Mouse (Mus musculus) monocyte, adult 5-6 weeks (primary cell): ENCODE measurements around the gene Rsph6a. TPM values are rescaled to one million over a fixed set of nuclear protein-coding genes. Genes with fewer than 3 reads are reported as not detected.

Source experiments
- ATAC-seq: fragments of 153-309, 156-312 bp; replicated peaks from 2 replicates; pipeline ENCODE4 v1.8.0; 2017; ENCODE audit warnings: mild to moderate bottlenecking; ENCODE audit not compliant: low TSS enrichment, insufficient number of reproducible peaks, severe bottlenecking, poor library complexity, low FRiP score
- total RNA-seq: library from RNA; stranded (forward); fragments of 200-1000, 200-491, 200-594 nt; gene quantifications from 3 replicates; pipeline ENCODE4 v1.2.3, GENCODE M21; 2017

Gene Rsph6a
- total RNA-seq, 1 experiment from 2014 or later = not detected

DNA sequence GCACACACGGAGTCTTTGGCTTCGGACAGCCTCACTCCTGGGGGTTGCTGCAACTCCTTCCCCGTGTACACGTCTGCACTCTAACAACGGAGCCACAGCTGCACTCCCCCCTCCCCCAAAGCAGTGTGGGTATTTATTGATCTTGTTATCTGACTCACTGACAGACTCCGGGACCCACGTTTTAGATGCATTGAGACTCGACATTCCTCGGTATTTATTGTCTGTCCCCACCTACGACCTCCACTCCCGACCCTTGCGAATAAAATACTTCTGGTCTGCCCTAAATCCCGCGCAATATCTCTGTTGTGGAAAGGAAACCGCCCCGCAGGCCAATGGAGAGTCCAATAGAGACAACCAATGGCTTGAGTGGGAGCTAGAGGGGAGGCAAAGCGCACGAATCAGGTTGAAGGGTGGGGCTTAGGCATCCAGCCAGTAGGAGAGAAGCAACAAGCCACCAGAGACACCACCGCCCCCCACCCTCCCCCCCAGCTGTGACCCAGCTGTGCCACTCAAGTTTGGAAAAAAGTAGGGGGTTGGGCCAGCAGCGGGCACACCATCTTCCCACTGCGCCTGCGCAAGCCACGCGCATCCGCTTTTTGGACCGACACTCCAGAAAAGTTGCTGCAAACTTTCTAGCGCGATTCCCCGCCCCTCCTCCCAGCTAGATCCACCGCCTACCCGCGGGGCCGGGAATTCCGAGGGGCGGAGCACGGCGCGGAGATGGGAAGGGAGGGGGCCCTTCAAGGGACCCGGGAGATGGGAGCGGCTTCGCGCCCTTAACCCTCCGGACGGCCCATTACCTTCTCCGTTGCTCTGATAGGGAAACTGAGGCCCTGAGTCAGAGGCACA, 39.3 kb downstream of the Rsph6a start:
- ATAC-seq = no peak; the same call in 1 of the 2 replicates

DNA sequence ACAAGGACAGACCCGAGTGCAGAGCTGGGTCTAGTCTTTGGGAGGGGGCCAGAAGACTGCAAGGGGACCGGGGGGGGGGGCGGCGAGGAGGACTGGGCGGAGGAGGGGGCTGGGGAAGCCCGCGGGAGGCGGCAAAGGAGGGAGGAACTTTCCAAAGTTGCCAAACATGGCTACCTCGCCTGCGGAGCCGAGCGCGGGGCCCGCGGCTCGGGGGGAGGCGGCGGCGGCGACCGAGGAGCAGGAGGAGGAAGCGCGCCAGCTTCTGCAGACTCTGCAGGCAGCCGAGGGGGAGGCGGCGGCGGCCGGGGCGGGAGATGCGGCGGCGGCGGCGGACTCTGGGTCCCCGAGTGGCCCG, 40.0 kb downstream of the Rsph6a start, which contains the start of gene Six5:
TSS of gene Six5 (plus strand) at position 124 of the 355 bp plus-strand sequence.
- no peak for ATAC-seq

DNA sequence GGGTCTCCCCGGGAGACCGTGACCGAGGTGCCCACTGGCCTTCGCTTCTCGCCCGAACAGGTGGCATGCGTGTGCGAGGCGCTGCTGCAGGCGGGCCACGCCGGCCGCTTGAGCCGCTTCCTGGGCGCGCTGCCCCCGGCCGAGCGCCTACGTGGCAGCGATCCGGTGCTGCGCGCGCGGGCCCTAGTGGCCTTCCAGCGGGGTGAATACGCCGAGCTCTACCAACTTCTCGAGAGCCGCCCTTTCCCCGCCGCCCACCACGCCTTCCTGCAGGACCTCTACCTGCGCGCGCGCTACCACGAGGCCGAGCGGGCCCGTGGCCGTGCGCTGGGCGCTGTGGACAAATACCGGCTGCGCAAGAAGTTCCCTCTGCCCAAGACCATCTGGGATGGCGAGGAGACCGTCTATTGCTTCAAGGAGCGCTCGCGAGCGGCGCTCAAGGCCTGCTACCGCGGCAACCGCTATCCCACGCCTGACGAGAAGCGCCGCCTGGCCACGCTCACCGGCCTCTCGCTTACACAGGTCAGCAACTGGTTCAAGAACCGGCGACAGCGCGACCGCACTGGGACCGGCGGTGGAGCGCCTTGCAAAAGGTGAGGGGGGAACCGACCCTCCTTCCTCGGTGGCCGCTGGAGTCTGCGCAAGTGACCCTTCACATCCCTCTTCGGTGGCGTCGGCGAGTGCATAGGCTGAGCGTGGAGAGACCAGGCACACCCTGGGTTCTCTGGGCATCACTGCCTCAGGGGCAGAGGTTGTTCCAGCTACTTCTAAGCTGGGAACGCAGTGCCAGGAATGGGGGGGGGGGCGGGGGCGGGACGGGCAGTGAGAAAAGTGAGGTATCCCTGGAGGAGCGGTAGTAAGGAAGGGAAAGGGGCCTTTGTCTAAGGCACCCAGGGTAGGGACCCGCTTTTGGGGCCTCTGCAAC, 40.6 kb downstream of the Rsph6a start:
- no peak for ATAC-seq

DNA sequence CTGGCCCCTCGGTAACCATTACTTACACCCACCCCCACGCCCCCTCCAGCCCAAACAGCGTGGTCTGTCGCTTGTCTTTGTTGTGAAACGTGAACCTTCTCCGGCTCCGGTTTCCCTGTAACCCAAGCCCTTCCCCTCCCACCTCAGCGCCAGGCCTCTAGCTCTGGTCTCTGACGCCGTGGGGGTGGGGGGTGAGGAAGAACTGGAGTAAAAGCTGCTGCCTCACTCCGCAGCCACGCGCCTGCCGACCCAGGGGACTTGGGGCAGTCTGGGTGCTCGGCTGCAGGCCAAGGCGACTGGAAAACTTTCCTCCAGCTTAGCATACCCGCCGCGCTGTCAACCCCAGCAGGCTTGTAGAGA, 41.2 kb downstream of the Rsph6a start:
- ATAC-seq = no peak

DNA sequence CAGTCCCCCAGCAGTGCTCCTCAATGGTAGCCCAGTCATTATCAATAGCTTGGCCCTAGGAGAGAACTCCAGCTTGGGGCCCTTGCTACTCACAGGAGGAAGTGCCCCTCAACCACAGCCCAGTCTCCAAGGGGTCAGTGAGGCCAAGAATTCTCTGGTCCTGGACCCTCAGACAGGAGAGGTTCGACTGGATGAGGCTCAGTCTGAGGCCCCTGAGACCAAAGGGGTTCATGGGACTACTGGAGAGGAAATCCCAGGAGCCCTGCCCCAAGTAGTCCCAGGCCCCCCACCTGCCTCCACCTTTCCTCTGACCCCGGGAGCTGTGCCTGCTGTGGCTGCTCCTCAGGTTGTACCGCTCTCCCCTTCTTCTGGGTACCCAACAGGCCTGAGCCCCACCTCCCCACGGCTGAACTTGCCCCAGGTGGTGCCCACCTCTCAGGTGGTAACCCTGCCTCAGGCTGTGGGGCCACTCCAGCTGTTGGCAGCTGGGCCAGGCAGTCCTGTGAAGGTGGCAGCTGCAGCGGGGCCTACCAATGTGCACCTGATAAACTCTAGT, 42.0 kb downstream of the Rsph6a start:
- ATAC-seq = no peak

DNA sequence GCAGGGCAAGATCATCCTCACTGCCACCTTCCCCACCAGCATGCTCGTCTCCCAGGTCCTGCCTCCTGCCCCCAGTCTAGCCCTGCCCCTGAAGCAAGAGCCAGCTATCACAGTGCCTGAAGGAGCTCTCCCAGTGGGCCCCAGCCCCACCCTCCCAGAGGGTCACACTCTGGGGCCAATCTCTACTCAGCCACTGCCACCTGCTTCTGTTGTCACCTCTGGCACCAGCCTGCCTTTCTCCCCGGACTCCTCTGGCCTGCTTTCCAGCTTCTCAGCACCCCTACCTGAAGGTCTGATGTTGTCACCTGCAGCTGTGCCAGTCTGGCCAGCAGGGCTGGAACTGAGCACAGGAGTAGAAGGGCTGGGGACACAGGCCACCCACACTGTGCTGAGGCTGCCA, 42.7 kb downstream of the Rsph6a start:
- ATAC-seq = no peak

DNA sequence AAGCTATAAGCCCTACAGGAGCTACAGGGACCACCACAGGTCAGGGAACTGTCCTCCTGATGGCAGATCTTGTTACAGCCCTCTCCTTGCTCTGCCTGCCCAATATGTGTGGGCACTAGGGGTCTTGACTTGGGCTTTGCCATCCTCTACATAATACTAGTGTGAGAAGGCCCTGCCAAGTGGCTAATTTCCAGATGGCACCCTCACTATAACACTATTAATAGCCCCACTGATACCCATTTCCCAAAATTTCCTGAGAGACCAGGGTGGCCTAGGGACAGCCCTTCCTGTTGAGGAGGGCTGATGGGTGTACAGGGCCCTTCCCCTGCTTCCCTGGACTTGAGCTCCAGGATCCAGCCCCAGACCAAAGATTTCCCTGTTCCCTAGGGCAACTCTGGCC, 43.4 kb downstream of the Rsph6a start:
- no peak for ATAC-seq

DNA sequence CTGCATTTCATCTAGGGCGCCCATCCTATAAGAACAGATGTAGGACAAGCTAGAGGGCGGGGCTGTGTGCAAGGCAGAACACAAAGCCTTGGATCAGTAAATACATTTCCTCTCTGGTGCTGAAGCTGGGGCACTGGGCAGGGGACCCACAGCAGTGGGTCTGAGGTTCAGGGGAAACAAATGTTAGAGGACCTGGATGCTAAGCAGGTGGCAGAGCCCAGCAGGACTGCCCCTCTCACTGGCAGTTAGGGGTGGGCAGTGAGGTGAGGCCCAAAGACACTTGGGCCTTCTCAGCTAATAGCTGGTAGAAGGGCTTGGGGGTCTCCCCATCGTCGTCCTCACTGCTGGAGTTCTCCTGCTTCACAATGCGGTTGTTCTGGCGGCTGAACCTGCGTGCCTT, 44.3 kb downstream of the Rsph6a start:
- no peak for ATAC-seq

DNA sequence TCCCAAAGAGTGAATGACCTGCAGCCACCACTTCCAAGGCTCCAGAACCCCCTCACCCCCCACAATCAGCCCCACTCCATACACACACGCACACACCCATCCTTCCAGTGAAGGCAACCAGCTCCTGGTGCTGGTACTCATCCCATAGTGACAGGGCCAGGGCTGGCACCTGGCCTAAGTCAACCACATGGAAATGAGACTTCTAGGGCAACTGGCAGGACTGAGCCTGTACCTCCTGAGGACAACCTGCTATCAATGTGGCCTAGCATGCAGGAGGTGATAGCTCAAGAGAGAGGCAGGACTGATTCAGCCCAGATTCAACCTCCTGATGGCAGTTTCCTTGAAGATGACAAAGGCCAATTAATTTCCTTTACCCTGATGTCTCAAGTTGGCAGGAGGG, 45.8 kb downstream of the Rsph6a start:
- ATAC-seq = no peak

DNA sequence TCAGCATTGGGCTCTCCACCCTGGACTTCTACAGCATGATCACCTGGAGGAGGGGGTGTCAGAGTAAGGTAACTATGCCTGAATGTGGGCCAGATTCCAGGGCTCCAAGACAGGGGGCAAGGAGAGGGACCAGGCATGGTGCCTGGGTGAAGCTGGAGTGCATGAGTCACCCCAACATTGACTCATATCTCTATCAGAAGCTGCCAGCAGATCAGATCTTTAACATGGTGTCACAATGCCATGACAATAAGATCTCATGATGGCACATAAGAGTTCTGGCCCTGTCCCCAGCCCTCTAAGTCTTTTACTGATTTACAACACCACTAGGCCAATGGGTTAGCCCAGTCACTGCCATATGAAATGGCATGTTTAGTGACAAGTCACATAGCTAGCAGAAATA, 49.3 kb downstream of the Rsph6a start:
- ATAC-seq = no peak

DNA sequence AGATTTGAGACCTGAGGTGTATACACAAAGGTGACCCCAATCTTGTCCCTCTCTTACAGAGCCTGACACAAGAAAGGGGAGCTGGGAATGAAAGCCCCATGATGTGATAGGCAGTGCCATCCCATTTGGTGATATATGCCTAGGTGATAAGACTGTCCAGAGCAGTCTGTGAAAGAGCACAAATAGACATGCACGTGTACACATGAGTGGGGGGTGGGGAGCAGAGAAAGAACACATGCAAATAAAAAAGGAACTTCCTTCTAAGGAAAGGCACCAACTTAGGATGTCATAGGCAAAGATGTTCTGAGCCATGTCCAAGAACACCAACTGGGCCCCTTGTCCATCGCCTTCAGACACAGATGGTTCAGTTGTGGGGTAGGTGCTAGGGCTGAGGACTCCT, 50.0 kb downstream of the Rsph6a start:
- ATAC-seq = no peak

DNA sequence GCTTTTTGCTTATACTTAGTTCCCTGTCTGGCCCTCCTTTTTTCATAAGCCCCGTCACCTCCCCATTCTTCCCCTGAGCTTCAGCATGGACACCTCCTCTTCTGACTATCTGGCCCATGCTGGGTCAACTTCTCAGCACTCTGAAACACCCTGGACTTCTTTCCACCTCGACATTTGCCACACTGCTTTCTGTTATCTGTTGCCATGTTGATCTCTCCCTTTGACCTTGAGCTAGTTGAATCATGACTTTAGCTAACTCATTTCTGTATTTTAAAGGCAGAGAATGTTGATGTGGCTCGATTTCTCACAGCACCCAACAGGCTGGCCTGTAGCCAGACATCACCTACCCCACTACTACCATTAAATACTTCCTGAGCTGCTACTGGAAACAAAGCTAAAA, 52.9 kb downstream of the Rsph6a start:
- ATAC-seq = no peak

DNA sequence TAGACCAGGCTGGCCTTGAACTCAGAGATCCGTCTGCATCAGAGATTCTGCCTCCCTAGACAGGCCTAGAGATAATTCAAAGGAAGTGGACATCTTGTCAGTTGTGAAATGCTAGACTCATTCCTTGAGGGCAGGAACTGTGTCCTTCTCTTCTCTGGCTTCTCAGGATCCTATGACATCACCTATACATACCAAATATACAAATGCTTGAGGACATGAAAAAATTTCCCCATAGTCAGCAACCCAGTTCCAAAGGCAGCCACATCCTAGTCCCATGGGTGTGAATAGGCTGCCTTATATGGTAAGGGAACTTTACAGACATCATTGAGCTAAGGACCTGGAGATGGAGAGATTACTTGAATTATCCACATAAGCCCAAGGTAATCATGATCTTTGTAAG, 55.1 kb downstream of the Rsph6a start:
- ATAC-seq = no peak

DNA sequence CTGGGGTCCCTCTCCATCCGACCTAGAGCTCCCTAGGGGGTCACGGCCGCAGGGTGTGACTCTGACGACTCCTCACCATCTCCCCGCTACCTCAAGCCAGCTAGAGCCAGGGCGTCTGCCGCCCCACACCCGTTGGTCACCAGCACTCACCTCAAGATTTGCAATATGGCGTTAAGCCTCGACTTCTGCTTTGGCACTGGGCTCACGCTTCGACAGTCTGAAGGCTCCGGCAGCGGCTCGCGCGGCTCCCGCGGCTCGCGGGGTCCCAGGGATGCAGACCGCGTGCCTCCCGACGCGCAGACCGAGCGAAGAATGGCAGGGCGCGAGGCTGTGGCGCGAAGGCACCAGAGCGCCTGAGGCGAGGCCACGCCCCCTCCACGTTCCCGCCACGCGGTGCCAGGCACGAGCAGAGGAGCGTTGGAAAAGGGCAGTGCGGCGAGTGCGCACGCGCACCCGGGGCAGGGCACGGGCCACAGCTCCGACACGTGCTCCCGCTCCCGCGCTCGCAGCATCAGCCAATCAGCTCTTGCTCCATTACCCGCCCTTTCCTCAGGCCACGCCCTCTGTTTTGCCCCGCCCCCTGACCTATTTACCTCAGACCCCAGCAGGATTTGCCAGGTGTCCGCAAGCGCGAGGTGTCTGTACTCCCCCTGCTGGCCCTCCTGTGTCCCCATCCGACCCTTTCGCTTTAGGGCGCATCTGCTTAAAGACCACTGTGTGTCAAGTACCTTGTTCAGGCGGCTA, 63.7 kb downstream of the Rsph6a start, which contains the start of gene Gm4969:
TSS of gene Gm4969 (minus strand) at position 341 of the 744 bp plus-strand sequence.
- no peak for ATAC-seq

DNA sequence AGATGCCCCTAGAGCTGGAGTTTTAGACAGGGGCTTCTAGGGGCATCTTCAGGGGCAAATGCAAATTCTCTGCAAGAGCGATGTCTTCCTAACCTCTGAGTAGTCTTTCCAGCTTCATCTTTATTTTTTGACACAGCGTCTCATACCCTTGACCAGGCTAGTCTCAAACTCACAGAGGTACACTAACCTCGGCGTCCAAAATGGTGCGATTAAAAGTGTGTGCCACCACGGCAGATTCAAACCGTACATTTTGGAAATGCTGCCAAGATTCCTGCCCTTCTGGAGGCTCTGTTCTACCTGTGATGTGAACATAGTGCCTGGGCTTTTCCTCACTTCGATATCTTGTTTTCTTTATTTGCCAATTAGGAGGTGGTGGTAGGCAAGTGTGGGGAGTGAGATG, 64.6 kb downstream of the Rsph6a start:
- no peak for ATAC-seq

DNA sequence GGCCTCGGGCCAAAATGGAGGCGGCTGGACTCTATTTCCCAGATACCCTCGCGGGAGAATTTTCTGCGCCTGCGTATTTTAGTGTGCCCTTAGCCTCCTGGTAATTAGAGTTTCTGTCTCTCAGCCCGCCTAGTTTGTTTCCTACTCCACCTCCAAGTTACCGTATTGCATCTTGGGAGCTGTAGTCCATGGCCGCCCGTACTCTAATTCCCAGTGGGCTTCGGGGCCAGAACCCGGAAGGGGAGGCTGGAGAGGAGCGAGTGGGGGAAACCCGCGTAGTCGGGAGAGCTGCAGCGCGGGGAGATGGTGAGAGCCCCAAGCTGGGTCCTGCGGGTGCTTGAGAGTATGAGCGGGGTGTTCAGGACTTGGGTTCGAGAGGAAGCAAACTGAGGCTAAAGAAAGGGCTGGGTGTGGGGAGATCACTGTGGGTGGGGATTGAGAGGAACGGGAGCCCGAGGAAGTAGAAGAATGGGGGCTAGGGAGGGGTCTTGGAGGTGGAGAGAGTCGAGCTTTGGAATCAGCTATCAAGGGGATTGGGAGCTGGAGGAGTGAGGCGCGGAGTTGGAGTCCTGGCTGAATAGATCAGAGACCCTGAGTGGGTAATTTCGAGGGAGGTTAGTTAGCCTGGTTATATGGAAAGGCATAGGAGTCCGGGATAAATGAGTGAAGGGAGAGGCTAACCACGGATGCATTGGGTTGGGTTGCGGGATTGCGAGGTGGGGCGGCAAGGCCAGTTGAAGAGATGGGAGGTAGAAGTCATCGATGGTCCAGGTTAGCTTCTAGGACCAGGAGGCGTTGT, 65.3 kb downstream of the Rsph6a start, which contains the start of gene Fbxo46:
TSS of gene Fbxo46 (plus strand) at position 229 of the 799 bp plus-strand sequence.
- ATAC-seq = peak; percentile 100

DNA sequence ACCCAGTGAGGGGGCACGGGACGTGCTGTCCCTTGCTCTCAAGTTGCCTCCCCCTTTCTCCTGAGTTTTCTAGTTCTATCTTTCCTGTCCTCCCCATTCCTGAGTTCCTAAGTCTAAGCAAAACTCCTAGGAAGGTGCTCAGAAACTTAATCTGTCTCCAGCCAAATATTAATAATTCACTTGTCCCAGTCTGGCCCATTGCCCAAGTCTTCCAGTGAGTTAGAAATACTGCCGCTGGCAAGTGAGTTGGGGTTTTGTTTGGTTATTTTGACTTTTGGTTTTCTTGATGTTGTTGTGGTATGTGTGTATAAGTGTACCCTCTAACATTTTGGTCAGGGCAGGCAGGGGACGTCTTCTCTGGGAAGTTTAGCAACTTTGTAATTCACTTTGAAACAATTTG, 67.2 kb downstream of the Rsph6a start:
- no peak for ATAC-seq
